Mouse (Mus musculus): ENCODE measurements around the gene Fbxo28.

GRCm38 (mm10) chr1:182363683-182364404 lies 22.4 kb upstream of the Fbxo28 start:
- no peak for TF ChIP-seq POLR2AphosphoS2 (IDR thresholded peaks at IDR 0.05; ENCODE audit: insufficient read length, low read depth)
- no peak for TF ChIP-seq MAX (IDR thresholded peaks at IDR 0.05; ENCODE audit: low read depth)
- TF ChIP-seq CEBPB (IDR thresholded peaks at IDR 0.05; ENCODE audit: insufficient read depth, poor library complexity, severe bottlenecking) = no peak
- no peak for TF ChIP-seq E2F4 (IDR thresholded peaks at IDR 0.05; ENCODE audit: insufficient read depth)
- TF ChIP-seq POLR2A (IDR thresholded peaks at IDR 0.05; ENCODE audit: insufficient read length, low read depth) = no peak
- TF ChIP-seq TCF12 (IDR thresholded peaks at IDR 0.05; ENCODE audit: insufficient read depth, poor library complexity, severe bottlenecking) = no peak
- peak; percentile 61 for TF ChIP-seq USF1 (IDR thresholded peaks at IDR 0.05; ENCODE audit: low read depth)
- TF ChIP-seq MYOG (IDR thresholded peaks at IDR 0.05; ENCODE audit: control insufficient read depth in 1 of 3, insufficient read depth in 1 of 3, insufficient read length in 2 of 3, low read depth in 2 of 3) = no peak
- no peak for TF ChIP-seq MYOD1 (IDR thresholded peaks at IDR 0.05; ENCODE audit: control insufficient read depth in 1 of 3, insufficient read length in 2 of 3, low read depth in 2 of 3)
- TF ChIP-seq TCF3 (IDR thresholded peaks at IDR 0.05; ENCODE audit: insufficient read length, low read depth) = no peak
- no peak for TF ChIP-seq REST (IDR thresholded peaks at IDR 0.05; ENCODE audit: insufficient read depth, insufficient read length)

Measured in myocyte (in vitro differentiated cells).